Mouse (Mus musculus): ENCODE results near the gene Mael.
A peak's percentile ranks its signal among the peaks of the same experiment; 100 is the strongest.

The Mael gene

DNA sequence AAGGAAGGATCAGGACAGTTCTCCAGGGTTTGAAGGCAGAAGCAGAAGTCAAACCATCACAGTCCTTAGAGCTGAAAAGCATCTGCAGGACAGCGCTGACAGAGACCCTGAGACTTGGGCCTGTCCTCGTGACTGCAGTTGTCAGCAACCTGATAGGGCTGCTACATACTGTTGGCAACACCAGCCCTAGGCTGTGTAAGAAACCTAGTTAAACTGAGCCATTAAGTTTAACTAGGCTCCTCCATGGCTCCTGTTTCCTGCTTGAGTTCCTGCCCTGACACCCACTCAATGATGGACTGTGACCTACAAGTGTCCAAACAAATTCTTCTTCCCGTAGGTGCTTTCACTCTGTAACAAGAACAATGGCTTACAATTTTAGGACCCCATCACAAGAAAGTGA is 33.4 kb downstream of the Mael start:
- no peak for DNase-seq (ENCODE audit: low read depth, low spot score)

DNA sequence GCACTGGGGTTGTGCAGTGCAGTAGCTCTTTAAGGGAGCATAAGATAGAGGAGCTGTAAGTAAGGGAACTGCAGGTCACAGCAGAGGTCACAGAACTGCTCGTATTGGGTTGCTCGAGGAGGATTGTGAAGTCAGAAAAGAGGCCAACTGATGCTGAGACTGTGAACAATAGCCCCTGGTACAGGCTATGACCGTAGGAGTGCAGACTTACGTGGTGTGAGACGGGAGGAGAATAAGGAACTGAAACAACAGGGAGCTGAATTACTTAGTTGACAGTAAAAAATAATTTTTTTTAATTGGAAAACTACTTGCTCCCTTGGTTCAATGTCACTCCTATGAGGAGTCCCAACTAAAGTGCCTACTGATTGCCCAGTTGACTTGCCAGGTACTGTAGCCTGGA is 34.4 kb downstream of the Mael start:
- no peak for DNase-seq (ENCODE audit: low read depth, low spot score)

DNA sequence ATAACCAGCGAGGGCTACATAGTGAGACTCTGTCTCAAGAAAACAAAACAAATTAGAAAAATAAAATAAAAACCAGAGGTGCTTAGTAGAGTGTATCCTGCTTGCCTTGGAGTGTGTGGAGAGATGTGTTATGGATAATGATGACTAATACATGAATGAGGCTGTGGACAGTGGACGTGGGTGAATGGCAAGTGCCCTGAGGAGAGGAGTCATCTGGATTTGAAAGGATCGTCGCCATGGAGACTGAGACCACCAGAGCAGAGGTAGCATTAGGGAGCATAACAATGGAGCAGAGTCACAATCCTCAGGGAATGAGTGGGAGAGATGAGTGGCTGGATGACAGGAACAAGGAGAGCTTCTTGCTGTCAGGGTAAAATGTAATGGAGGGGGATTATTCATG is 48.7 kb downstream of the Mael start:
- no peak for DNase-seq (ENCODE audit: low read depth, low spot score)

DNA sequence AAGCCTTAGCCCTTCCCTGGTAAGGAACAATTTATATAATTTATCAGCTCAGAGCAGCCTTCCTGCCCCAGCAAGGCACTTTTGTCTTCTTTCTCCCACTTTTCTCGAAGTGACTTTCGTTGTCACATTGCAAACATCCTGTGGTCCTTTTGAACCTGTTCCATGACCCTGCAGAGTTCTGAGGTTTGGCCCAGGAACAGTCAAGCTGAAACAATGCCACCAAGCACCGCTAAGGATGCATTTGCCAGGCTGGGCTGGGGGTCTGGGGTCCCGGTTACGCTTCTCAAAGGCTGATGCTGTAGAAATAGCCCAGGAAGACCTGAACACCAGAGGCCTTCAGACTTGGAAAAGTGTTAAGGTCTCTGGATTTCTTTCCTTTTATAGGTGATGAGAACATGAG is 53.2 kb downstream of the Mael start:
- no peak for DNase-seq (ENCODE audit: low read depth, low spot score)

DNA sequence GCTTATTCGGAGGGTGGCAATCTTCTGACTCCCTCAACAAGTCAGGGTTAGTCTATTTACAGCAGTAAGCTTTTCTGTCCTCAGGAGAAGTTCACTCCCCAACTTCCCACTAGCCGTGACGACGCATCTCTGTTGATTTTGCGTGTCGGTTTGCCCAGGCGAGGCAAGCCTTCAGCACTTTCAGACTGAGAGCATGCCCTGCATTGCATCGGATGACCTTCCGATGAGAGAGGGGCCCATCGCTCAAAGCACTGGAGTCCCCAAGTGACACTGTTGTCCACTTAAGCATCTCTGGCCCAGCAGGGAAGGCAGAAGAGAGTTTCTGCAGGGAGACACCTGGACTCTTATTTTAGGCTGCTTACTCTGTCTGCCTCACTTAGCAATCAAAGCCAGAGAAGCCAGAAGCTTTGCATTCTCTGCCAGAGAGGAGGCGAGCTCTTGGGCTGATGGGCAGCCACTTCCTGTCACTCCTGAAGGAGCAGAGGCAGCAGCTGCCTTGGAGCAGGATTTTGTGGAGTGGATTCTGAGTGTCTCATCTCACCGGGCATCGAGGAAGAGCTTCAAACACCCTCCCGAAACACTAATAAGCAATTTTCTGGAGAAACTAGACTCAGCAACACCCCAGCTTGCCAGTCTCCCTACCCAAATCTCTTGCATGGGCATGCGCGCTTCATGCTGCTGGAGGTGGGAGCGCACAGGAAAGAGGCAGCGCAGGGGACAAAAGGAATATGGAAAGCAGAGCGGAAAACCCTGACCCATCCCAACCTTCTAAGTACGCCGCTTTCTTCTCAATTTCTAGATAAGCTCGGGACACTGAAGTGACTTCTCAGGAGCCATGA is 53.9 kb downstream of the Mael start:
- DNase-seq (ENCODE audit: low read depth, low spot score), result no peak

DNA sequence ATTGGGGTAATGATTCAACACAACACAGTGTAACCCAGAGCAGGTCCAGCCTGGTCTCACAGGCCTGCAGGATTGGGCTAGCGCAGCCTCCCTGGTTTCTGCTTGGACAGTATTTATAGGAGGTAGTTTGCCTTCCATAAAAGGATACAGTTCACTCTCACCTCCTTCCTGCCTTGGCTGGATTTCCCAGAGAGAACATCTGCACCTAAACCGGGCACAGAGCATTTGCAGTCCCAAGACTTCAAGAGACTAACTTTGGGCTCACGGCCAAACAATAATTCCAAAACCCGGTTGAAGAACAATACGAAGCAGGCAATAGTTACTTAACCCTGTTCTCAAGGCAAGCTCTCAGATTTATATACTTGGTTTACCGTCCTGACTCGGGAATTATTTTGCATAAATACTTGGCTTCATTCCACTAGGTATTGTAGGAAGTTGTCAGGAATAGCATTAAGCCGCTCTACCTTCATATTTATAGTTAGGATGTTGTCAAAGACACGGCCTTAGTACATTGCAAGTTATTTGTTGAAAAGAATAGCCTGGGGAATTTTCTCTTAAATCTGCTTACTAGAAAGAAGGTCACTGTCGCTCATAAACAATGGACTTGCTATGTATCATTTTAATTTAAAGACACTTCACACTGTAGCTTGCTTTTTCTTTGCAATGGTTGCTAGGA is 55.5 kb downstream of the Mael start:
- no peak for DNase-seq (ENCODE audit: low read depth, low spot score)

DNA sequence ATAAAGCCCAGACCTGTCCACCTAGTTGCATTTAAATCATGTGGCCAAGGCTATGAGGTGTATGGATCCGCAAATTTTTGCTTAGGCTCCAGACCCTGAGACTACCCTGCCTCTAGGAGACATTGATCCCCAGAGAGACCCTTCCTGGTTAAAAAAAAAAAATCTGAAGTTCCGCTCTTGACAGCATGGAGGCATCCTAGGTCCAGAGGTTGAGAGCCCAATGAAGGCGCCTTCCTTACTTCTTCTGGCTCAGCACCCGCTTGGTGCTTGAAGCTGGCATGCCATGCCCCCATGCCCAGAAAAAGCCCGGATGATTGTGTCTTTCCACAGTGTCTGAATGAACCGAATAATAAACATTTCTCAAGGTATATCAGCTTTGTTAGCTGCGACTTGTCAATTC is 57.0 kb downstream of the Mael start:
- no peak for DNase-seq (ENCODE audit: low read depth, low spot score)

DNA sequence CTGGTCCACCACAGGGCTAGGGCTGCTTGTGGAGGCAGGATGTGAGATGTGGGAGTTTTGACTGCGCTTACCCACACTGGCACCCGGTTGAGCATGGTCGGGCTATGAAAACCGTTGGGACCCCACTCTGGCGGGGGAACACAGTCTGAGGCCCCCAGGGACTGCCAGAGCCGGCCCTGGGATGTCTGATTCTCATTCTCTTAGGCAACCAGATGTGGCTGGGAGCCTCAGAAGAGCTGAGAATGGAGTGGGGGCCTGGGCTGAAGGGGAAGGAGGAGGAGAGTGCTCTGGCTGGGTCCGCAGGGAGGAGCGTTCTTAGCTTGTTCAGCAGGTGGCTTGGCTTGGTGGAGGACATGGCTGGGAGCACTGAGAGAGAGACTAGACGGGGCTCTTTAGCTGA is 64.9 kb downstream of the Mael start:
- DNase-seq (ENCODE audit: low read depth, low spot score), result no peak

DNA sequence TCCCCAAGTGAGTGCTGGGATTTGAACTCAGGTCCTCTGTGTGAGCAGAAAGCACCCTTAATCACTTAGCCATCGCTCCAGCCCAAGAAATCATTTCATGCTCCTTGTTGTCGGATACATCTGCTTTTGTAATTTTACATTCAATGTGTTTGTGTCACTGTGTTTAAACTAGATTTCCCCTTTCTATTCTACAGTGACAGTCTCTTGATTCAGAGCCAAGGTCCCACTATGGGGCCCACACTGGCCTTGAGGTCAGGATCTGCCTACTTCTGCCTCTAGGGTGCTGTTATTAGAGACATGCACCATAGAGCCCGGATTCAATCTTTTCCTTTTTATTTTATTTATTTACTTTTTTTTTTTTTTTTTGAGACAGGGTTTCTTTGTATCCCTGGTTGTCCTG is 65.6 kb downstream of the Mael start:
- DNase-seq (ENCODE audit: low read depth, low spot score), result no peak

DNA sequence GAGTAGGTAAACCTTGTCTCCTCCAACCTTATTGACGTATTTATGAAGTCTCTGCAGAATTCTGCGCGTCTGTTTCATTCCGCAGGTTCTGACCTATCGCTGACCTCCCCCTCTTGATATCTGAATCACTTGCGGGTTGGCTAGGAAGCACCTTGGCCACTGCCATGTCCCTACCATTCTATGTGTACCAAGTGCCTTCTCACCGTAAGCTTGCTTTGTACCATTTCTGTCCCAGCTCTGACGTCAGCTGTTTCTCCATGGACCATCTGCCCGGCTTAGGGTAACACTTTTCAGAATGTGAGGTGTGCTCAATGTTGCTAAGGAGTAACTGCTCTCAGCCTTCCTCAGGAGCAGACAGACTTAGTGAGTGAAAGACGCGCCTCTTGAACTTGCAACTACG is 67.7 kb downstream of the Mael start:
- no peak for DNase-seq (ENCODE audit: low read depth, low spot score)

DNA sequence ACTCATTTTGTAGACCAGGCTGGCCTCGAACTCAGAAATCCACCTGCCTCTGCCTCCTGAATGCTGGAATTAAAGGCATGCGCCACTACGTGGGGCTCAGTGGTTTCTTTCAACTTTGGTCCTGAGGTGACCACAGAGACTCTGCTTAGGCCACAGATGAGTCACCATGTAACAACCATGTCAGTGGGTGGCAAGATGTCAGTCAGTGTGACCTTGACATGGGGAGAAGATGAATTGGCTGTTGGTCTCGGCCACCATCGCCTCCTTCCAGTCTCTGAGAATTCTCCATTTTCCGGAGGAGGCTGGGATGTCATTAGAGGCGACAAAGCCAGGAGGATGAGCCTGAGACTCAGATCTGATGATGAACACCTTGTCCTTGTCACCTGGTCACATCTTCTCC is 68.8 kb downstream of the Mael start:
- DNase-seq (ENCODE audit: low read depth, low spot score), result no peak

DNA sequence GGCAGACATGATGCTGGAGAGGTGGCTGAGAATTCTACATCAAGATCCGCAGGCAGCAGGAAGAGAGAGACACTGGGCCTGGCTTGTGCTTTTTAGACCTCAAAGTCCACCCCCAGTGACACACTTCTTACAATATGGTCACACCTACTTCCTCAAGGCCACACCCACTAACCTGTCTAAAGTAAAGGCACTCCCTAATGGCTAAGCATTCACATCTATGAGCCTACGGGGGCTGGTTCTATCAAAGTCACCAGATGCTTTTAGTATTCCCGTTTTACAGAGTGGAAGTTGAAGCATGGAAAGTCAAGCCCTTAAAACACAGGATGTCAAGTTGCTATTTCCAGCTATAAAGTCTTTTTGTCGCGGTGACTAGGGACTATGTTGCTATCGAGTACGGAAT is 70.5 kb downstream of the Mael start:
- no peak for DNase-seq (ENCODE audit: low read depth, low spot score)

DNA sequence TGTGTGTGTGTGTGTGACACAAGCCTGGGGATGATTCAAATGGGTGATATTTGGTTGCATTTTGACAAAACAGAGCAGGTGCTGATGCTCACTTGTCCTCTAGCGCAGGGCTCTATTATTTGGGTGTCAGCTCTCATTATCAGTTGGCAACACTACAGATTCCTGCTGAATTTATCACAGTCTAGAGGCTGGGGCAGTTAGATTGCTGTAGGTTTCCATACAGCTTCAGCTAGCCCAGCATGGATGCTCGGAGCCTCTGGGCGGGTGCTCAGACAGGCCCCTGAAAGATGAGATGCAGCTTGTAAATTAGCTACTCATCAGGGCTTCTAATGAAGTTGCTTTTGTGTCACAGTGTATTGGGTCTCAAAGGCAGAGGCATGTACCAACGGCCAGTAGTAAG is 71.1 kb downstream of the Mael start:
- DNase-seq (ENCODE audit: low read depth, low spot score), result no peak

DNA sequence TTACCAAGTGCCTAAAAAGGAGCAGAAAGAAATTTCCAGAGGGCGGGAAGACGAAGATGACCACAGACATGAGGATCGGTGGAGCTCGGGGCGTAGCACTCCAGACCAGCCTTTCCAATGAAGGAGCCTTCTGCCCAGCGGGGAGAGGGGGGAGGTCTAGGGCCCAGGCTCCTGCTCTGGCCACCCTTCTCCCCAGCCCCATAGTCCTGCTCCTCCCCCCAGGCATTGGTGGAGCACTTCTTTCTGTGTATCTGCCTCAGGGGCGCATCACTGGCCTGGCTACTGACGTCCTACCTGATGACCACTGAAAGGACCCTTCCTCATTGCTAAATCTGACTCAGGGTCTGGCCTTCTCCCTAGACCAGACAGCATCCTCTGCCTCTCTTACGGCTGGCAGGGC is 73.4 kb downstream of the Mael start:
- DNase-seq (ENCODE audit: low read depth, low spot score), result no peak

DNA sequence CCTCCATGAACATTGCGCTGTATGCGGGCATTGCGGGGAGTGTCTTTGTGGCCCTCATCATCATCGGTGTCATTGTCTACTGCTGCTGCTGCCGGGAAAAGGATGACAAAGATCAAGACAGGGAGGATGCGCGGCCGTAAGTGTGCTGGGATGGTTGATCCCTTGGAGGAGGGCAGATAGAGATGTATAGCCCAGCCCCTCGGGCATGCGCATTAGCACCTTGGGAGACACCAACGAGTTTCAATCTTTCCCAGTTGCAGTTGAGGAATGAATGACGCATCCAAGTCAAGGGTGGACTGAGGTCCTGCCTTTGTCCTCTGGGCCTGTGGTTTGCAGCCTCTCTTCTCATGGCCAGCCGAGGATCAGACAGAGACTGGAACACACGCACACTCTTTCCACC is 74.0 kb downstream of the Mael start:
- DNase-seq (ENCODE audit: low read depth, low spot score), result no peak

DNA sequence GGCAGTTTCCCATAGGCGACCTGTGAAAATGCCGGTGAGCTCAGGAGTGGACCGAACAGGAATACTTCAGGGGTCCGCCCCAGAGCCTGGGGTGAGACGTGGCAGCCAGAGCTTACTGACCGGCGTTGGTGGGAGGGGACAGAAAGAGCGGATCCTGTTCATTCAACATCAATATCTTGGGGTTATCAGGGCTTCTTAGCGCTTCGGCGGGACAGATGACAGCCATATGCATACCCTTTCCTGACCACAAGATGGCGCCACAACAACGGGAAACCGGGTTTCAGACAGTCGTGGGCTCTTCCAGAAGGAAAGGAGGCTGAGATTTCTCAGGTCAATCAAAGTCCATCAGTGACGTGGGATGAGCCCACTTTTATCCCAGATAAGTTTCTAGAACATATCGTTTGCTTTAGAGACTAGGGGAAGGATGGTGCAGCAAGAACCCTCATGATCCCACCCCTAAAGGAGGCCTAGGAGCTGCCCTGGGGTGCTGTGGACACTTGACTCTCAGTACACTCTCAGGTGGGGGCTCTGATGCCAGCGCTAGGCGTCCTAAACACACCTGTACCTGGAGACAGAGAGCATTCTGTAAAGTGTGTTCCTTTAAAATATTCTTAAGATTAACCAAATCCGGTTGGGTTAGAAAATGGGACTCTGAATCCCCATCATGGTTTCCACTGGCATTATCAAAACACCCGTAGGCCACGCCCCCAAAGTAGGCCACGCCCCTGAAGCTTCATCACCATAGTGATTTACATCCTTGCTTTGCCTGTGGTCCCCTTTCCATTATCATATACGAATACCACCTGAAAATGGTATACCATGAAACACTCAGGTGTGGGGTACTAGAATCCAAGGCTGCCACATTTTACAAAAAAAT is 77.7 kb downstream of the Mael start:
- DNase-seq (ENCODE audit: low read depth, low spot score), result peak; percentile 79

DNA sequence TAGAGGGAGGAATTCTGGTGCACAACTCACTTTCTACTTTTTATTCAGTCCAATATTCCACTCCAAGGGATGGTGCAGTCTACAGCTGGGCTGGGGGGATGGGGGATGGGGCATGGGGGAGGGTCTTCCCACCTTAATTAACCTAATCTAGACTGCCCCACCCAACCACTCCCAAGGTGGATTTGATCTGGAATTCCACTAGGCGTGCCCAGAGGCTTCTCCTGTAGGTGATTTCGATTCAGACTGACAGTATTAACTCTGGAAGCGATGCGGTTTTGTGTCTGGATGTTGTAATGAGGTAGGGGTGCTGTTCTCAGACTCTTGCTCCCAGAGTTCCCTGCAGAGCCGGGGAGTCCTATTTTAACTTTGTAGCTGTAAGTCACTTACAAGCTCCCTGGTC is 78.4 kb downstream of the Mael start:
- DNase-seq (ENCODE audit: low read depth, low spot score), result no peak

DNA sequence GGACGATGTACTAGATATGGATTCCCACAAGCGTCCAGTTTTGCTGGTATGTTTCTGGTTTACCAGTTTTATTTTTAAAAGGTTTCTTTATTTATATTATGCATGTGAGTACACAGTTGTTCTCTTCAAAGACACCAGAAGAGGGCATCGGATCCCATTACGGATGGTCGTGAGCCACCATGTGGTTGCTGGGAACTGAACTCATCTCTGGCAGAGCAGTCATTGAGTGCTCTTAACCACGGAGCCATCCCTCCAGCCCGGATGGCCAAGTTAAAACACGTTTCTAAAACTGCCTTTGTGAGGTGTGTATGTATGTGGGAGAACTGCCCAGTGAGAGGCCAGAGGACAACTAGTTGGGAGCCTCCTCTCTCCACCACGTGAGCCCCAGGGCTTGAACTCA is 79.9 kb downstream of the Mael start:
- DNase-seq (ENCODE audit: low read depth, low spot score), result peak; percentile 11

DNA sequence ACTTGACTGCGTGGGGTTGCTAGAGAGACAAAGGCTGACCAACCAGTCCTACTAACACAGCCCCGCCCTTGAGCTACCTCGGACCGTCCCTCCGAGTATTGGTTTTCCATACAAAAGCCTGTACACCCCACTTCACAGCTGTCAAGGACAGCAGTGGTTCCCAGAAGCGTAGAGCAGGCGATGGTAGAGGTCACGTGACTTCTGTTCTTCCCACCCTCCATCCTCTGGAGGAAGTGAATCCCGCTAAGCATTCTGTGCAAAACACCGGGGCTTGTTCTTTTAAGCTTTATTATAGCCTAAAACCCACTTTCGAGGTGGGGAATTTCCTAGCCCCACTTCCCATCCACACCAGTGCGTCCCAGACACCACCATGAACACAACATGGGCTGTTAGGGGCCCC is 80.8 kb downstream of the Mael start:
- DNase-seq (ENCODE audit: low read depth, low spot score), result no peak

DNA sequence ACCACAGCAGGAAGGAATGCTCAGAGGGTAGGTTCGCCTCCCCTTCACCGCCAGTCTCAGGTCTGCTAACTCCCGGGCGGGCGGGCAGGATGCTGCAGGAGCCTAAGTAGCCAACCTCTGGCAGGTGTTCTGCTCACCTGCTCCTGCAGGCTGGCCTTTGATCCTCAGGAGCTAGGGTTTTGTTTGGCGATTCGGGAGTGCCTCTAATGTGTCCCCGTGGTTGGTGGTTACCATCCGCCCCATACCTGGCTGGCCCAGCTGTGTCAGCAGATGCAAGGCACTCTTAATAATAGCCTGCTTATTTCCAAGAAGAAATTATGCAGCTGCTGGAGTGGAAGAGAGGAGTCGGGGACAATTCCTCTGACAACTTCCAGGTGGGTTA is 83.4 kb downstream of the Mael start:
- DNase-seq (ENCODE audit: low read depth, low spot score), result peak; percentile 9

DNA sequence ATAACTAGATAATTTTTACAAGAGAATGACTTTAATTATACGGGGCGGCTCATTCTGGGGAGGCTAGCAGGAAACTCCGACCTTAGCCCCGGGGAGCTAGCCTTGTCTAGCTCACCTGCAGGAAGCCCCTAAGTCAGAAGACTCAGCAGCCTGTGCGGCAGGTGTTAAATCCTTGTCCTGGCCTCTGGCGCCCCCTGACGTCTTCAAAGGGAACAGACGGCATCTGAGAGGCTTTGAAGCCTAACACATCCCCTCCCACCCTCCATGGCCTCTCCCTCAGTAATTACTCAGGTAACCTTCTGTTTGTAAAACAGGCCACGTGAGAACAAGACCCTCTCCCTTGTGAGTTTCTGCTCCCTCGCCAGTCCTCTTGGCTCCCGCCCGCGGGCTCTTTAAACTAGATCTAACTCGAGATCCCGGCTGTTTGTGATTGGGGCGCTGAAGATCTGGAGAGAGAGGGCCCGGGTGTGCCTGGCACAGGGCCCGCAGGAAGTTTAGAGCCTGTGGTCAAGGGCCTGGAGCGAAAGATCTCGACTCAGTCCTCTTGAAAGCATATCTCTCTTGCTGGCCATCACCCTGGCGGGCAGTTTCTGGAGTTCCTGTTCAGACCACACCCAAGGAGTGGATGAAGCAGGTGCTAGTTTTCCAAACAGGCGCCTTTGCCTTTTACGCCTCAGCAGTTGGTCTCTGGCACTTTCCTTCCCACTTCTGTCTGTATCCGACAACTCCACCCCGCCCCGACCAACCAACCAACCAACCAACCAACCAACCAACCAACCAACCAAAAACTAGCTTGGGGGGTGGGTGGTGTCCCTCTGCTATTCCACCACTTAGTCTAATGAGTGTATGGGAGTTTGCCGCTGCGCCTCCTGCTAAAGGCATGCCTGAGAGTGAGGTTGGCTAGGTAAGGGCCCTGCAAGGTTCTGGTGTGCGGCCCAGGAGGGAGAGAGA is 84.1 kb downstream of the Mael start:
- peak; percentile 93 for DNase-seq (ENCODE audit: low read depth, low spot score)
